Mouse (Mus musculus) liver, embryonic 12.5 days (tissue): Measurements from ENCODE around the gene Prr29. TPM values are rescaled to one million over a fixed set of nuclear protein-coding genes. Genes with fewer than 3 reads are reported as not detected.

Experiments used
- ATAC-seq: fragments of 200-750 bp; cut with Nextera tagmentation; 2 replicates; pipeline ENCODE4 v1.8.0; 2017; ENCODE audit warnings: moderate number of reproducible peaks, mild to moderate bottlenecking, moderate library complexity
- H3K27ac ChIP-seq: fragments of 300-500 bp; sonication (generic); 2 replicates; pipeline ENCODE4 v1.5.1; 2016; ENCODE audit warnings: mild to moderate bottlenecking
- H3K27me3 ChIP-seq: fragments of 300-500 bp; sonication (generic); replicated peaks from 2 replicates; pipeline ENCODE4 v1.6.1; 2016; ENCODE audit warnings: mild to moderate bottlenecking, moderate library complexity
- H3K36me3 ChIP-seq: fragments of 300-500 bp; sonication (generic); 2 replicates; pipeline ENCODE4 v1.6.1; 2016; ENCODE audit warnings: mild to moderate bottlenecking, moderate library complexity
- H3K4me1 ChIP-seq: fragments of 300-500 bp; sonication (generic); 2 replicates; pipeline ENCODE4 v1.6.1; 2016
- H3K4me2 ChIP-seq: fragments of 300-500 bp; sonication (generic); 2 replicates; pipeline ENCODE4 v1.6.1; 2016; ENCODE audit warnings: mild to moderate bottlenecking, moderate library complexity
- H3K4me3 ChIP-seq: fragments of 300-500 bp; sonication (generic); 2 replicates; pipeline ENCODE4 v1.5.1; 2016; ENCODE audit warnings: mild to moderate bottlenecking, moderate library complexity
- H3K9ac ChIP-seq: fragments of 300-500 bp; sonication (generic); 2 replicates; pipeline ENCODE4 v1.6.1; 2016; ENCODE audit warnings: mild to moderate bottlenecking, moderate library complexity
- H3K9me3 ChIP-seq: fragments of 300-500 bp; sonication (generic); replicated peaks from 2 replicates; pipeline ENCODE4 v1.6.1; 2016; ENCODE audit warnings: mild to moderate bottlenecking, moderate library complexity
- WGBS: fragments of 180-500 bp; shearing (Covaris S2); methylation state at CpG from one replicate; pipeline ENCODE4 v1.1.7; 2016; ENCODE audit not compliant: insufficient replicate concordance; 5-methylcytosine and 5-hydroxymethylcytosine counted together
- polyA plus RNA-seq: library from polyadenylated mRNA; unstranded; fragments of >200 nt; fragmentation: Nextera tagmentation; extraction: Ambion mirVana; gene quantifications from 2 replicates; pipeline ENCODE4 v1.2.1, GENCODE M21; 2016

The Prr29 gene
- polyA plus RNA-seq, result not detected in 2 replicates

DNA sequence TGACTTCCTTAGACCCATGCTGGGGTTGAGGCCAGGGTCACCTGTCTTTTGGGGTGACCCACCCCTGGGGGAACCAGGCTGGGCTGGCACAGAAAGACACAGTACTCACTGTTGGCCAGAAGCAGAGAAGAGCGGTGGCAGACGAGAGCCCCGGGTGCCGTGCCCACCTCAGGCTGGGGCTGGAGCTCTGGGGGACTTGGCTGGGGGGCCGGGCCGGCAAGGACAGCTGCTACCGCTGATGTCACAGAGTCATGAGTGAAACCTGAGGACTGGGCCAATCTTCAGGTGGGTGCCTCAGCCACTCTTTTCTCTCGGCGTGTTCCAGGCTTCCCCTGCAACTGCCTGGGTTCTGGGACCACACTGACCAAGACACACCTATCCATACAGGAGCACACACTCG, at the start of gene Prr29:
Gene Prr29 (plus strand): TSS at position 107 of the 400 bp plus-strand sequence.
- Histone ChIP-seq H3K9me3 (no peaks in the 10 kb centered on the region), H3K4me2 (no peak within 1 kb of the TSS; the same call in 1 of the 2 replicates), H3K4me3 (no peak within 1 kb of the TSS), H3K4me1 (peaks cover 11% of the 10 kb centered on the region), H3K9ac (no peak within 1 kb of the TSS), H3K36me3 (no peaks in the 10 kb centered on the region), H3K27me3 (peaks cover 18% of the 10 kb centered on the region), H3K27ac (no peak within 1 kb of the TSS)
- 49% methylated on average over 10 of the region's 10 CpGs for WGBS
- ATAC-seq, result no peak

DNA sequence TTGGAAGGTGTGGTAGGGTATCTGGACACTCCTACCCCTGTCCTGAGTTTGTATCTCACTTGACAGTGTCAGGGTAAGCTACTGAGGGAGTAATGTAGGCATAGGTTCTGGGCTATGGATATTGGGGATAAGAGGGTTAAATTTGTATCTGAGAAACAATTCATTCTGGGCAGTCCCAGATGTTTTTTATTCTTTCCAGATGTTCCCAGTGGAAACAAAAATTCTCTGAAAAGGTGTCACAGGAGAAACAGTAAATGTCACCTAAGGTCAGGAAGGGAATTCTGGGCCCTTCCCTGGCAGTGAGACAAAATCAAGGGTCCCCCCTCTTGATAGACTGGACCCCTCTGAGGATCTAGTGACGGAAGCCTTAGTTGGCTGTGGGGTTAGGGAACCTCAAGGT, 48.9 kb upstream of the Prr29 start:
- 61% methylated on average over 1 of the region's 1 CpGs for WGBS
- H3K9ac ChIP-seq, result no peak overlapping the region

DNA sequence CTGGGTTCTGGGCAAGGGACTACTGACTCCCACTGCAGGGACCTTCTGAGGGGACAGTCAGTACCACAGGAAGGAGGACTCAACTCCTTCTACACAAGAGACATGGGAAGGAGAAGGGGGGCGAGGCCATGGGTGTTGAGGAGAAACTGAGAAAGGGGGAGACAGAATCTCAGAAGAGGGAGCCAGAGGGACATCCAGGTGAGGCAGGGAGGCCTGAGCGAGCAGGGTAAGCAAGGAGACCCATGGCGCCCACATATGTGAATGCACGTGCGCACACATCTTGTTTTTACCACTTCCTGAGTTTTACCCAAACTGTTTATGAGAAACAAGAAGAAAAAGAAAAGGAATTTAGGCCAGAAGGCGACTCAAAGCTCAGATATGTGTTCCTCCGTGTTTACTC, 47.5 kb upstream of the Prr29 start:
- H3K36me3 ChIP-seq, result no peaks in the 10 kb centered on the region
- H3K27me3 ChIP-seq, result no peaks in the 10 kb centered on the region
- WGBS, result 65% methylated on average over 7 of the region's 7 CpGs
- no peak overlapping the region for H3K27ac ChIP-seq
- H3K4me2 ChIP-seq, result no peak overlapping the region
- ATAC-seq, result no peak
- no peaks in the 10 kb centered on the region for H3K9me3 ChIP-seq
- peaks cover 15% of the 10 kb centered on the region for H3K4me1 ChIP-seq
- no peak overlapping the region for H3K9ac ChIP-seq
- no peak overlapping the region for H3K4me3 ChIP-seq

More for the DNA sequence above, 48.9 kb upstream of the Prr29 start:
- Histone ChIP-seq H3K9me3 (no peaks in the 10 kb centered on the region), H3K4me2 (no peak overlapping the region), H3K27me3 (0 out of 2 replicates have a peak, but pooled peaks cover 4% of the 10 kb centered on the region), H3K4me3 (no peak overlapping the region), H3K36me3 (no peaks in the 10 kb centered on the region), H3K4me1 (peaks cover 15% of the 10 kb centered on the region), H3K27ac (no peak overlapping the region)
- no peak for ATAC-seq

DNA sequence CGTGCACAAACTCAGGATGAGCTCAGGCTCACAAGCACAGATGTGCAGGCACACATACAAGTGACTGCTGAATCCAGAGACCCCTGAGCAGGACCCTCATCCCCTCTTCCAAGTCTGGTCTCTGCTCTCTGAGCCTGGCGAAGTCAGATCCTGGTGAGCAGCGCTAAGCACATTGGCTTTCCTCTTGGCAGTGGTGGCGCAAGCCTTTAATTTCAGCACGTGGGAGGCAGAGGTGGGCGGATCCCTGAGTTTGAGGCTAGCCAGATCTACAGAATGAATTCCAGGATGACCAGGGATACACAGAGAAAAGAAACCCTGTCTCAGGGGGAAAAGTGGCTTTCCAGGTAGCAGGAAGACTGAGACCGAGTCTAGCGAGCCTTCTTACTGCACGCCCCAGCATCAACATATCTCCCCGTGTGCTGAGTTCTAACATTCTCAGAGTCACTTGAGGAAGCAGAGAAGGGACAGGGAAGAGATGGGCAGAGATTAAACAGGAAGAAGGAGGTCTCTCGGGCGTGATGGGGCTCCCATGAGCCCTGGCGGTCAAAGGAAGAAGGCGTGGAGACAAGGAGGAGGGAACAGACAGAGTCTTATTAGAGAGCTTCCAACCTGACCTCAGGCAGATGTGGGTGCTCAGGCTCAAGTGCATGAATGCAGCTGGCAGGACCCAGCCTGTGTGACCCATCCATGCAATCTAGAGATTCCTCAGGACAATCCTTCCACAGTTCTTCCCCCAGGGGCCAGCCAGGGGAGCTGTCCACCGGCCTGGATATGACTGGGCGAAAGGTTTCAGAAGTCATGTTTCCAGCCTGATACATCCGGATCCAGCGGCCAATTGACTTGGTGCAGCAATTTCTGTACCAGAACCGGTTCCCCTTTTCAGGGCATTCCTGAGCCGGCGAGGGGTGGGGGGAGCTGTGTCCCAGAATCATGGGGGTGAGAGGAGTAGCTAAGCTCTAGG, 46.6 kb upstream of the Prr29 start:
- H3K4me2 ChIP-seq, result no peak overlapping the region
- ATAC-seq, result no peak
- H3K4me3 ChIP-seq, result no peak overlapping the region
- WGBS, result 48% methylated on average over 21 of the region's 21 CpGs
- no peak overlapping the region for H3K9ac ChIP-seq
- H3K36me3 ChIP-seq, result no peaks in the 10 kb centered on the region
- no peaks in the 10 kb centered on the region for H3K27me3 ChIP-seq
- H3K27ac ChIP-seq, result no peak overlapping the region
- no peaks in the 10 kb centered on the region for H3K9me3 ChIP-seq
- H3K4me1 ChIP-seq, result peaks cover 13% of the 10 kb centered on the region

DNA sequence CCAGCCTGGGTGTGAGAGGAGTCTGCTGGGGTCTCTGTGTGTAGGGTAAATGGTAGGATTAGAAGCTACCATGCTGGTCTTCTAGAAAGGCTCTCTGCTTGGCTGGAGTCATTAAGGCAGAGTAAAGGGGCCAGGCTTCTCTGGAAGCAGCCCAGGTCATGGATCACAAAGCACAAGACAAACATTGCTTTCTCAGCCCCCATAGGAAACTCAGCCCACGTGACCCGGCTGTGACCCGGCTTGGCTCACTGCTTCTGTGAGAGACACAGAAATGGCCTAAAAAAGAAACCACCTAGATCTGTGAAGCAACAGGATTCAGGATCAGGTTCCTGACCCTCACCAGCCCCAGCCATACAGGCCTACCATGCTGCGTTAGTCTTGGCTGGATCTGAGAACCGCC, 40.4 kb upstream of the Prr29 start:
- 70% methylated on average over 5 of the region's 5 CpGs for WGBS
- H3K9me3 ChIP-seq, result no peaks in the 10 kb centered on the region
- H3K36me3 ChIP-seq, result no peaks in the 10 kb centered on the region
- H3K4me3 ChIP-seq, result no peak overlapping the region
- H3K27ac ChIP-seq, result no peak overlapping the region
- H3K9ac ChIP-seq, result no peak overlapping the region
- H3K4me2 ChIP-seq, result no peak overlapping the region
- peaks cover 11% of the 10 kb centered on the region for H3K4me1 ChIP-seq
- peaks cover 7% of the 10 kb centered on the region for H3K27me3 ChIP-seq
- ATAC-seq, result no peak

DNA sequence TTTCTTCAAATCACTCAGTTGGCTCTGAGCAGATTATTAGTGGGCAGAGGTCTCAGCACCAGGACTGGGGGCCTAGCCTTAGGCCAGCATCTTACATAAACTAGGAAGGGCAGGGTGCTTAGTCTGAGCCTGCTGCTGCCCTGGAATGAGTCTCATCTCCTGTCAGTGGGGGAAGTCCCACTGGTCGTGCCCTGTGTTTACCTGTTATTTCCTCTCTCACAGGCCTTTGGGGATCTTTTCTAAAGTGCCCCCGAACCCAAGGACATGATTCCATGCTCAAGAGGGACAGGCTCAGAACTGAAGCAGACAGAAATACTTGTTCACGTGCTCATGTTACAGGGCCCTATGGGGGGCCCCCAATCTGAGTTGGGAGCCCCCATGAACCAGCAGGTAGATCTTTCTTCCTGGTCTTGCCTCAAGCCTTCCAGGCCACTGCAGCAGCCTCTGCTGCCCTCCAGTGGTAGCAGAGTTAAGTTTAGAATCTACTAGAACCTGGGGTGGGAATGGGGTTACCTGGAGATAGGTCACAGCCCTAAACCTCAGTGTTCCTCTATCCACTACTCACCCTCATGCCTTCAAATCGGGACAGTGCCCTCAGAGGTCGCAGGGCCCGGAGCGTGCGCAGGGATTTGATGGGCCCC, 39.6 kb upstream of the Prr29 start:
- Histone ChIP-seq H3K4me1 (peaks cover 11% of the 10 kb centered on the region), H3K9ac (no peak overlapping the region), H3K36me3 (no peaks in the 10 kb centered on the region), H3K9me3 (no peaks in the 10 kb centered on the region), H3K4me2 (no peak overlapping the region), H3K27me3 (peaks cover 7% of the 10 kb centered on the region), H3K27ac (no peak overlapping the region), H3K4me3 (no peak overlapping the region)
- WGBS, result 56% methylated on average over 8 of the region's 8 CpGs
- no peak for ATAC-seq

DNA sequence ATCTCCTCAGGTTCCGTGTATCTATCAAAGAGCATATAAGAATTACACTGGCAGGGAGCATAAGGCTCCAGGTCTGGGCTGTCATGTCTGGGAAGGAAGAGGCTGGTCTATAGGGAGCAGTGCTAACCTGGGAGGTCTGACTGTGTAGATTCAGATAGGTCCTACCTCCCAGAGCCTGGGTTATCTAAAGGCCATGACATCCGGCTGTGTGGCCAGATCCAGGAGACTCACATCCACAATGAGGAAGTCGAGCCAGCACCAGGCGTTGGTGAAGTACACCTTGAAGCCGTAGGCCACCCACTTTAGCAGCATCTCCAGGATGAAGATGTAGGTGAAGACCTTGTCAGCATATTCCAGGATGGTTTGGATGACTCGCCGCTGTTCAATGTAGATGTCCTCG, 38.8 kb upstream of the Prr29 start:
- no peaks in the 10 kb centered on the region for H3K36me3 ChIP-seq
- 40% methylated on average over 8 of the region's 8 CpGs for WGBS
- peaks cover 7% of the 10 kb centered on the region for H3K27me3 ChIP-seq
- H3K4me2 ChIP-seq, result no peak overlapping the region
- H3K4me1 ChIP-seq, result peaks cover 11% of the 10 kb centered on the region
- H3K4me3 ChIP-seq, result no peak overlapping the region
- H3K9ac ChIP-seq, result no peak overlapping the region
- no peaks in the 10 kb centered on the region for H3K9me3 ChIP-seq
- H3K27ac ChIP-seq, result no peak overlapping the region
- ATAC-seq, result no peak

DNA sequence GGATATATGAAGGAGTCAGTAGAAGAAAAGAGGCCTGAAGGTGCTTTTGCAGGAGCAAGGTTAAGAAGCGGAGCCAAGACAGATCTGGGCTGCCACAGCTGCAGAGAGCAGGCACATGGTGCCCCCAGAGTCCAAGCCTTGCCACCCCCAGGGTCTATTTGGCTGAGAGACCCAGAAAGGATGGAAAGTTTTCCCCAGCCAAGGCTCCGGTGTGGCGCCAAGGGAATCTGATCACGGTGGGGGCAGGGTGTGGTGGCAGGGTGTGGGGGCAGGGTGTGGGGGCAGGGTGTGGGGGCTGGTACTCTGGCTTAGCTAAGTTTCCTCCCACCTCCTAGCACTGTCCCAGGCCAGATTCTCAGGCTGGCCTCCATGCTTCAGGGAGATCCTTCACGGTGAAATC, 36.8 kb upstream of the Prr29 start:
- H3K4me3 ChIP-seq, result no peak overlapping the region
- H3K9ac ChIP-seq, result no peak overlapping the region
- no peak overlapping the region for H3K27ac ChIP-seq
- H3K36me3 ChIP-seq, result no peaks in the 10 kb centered on the region
- no peak for ATAC-seq
- H3K4me1 ChIP-seq, result peaks cover 11% of the 10 kb centered on the region
- peaks cover 7% of the 10 kb centered on the region for H3K27me3 ChIP-seq
- 44% methylated on average over 5 of the region's 5 CpGs for WGBS
- H3K4me2 ChIP-seq, result no peak overlapping the region
- H3K9me3 ChIP-seq, result no peaks in the 10 kb centered on the region

DNA sequence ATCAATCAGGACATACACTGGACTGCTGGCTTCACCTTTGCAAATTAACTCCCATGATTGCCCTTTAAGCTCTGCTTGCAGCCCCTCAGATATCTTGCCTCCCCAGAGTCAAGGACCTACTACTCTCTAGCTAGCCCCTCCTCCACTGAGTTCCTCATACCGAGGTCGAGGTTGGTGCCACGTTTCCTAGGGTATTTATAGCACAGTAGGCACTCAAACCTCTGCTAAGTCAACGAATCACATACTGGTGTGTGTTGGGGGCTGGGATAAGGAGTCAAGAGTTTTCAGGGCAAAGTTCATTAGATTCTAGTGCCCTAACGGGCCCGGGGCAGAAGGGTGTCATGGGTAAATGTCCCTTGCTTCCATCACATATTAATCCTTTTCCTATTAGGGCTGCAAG, 36.1 kb upstream of the Prr29 start:
- no peaks in the 10 kb centered on the region for H3K9me3 ChIP-seq
- no peak overlapping the region for H3K9ac ChIP-seq
- H3K27ac ChIP-seq, result no peak overlapping the region
- no peak overlapping the region for H3K4me3 ChIP-seq
- H3K4me1 ChIP-seq, result peaks cover 11% of the 10 kb centered on the region
- ATAC-seq, result no peak
- H3K27me3 ChIP-seq, result peaks cover 7% of the 10 kb centered on the region
- WGBS, result 18% methylated on average over 6 of the region's 6 CpGs
- H3K4me2 ChIP-seq, result no peak overlapping the region
- no peaks in the 10 kb centered on the region for H3K36me3 ChIP-seq

DNA sequence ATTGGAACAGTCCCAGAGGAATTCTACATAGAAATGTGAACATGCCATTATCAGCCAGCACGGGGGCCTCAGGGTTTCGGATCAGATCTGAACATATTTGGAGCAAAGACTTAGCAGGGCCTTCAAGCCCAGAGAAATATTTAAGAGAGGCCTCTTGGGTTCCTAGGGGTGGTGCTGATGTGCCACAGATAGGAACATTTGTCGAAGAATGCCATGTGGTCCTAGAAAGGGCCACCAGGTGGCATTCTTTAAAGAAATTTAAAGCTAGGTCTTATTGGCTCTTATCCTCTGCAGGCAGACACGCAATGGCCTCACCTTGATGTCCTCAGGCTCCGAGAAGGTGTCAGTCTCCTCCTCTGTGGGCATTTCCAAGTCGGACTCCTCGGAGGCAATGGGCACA, 35.6 kb upstream of the Prr29 start:
- no peak overlapping the region for H3K27ac ChIP-seq
- no peak overlapping the region for H3K4me3 ChIP-seq
- peaks cover 7% of the 10 kb centered on the region for H3K27me3 ChIP-seq
- H3K36me3 ChIP-seq, result no peaks in the 10 kb centered on the region
- no peak overlapping the region for H3K4me2 ChIP-seq
- peaks cover 11% of the 10 kb centered on the region for H3K4me1 ChIP-seq
- no peak for ATAC-seq
- no peak overlapping the region for H3K9ac ChIP-seq
- WGBS, result 44% methylated on average over 7 of the region's 7 CpGs
- H3K9me3 ChIP-seq, result no peaks in the 10 kb centered on the region

DNA sequence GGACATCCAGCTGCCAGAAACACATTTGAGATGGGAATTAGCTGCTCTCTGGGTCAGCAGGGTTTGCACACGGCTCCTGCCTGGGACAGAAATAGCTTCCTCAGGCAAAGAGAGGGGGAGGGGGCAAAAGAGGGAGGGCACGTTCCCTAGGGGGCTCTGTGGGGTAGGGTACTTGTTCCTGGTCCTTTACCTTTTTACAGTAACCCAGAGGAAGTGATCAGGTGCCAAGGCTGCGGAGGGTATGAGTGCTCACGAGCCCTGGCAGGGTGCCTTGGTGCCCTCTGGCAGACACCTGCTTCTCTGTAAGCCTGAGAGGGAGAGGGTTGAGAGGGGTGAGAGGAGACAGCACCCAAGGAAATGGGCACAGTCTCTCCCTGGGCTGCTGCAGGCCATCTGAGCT, 32.8 kb upstream of the Prr29 start:
- Histone ChIP-seq H3K27me3 (peaks cover 4% of the 10 kb centered on the region), H3K36me3 (no peaks in the 10 kb centered on the region), H3K4me2 (no peak overlapping the region), H3K4me1 (peaks cover 11% of the 10 kb centered on the region), H3K27ac (no peak overlapping the region), H3K9me3 (no peaks in the 10 kb centered on the region), H3K9ac (no peak overlapping the region), H3K4me3 (no peak overlapping the region)
- no peak for ATAC-seq
- WGBS, result 46% methylated on average over 4 of the region's 4 CpGs

DNA sequence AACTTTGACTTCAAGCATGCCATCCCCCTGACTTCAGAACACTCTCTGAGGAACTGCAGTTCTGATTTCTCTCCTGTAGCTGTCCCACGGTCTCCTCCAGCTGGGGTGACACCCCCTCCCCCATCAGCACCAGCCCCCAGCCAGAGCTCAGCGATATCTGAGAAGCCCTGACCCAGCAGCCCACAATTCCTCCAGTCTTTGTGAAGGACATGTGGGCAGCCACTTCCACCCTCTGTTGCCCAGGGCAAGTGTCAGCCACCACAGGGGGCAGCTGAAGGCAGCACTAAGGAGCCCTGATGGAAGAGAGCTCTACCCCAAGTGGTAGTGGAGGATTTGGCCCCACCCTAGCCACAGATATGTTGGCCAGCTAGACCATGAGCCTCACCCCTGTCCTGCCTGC, 31.2 kb upstream of the Prr29 start:
- Histone ChIP-seq H3K36me3 (no peaks in the 10 kb centered on the region), H3K4me3 (no peak overlapping the region), H3K4me1 (peaks cover 5% of the 10 kb centered on the region), H3K4me2 (no peak overlapping the region), H3K27ac (no peak overlapping the region), H3K9me3 (no peaks in the 10 kb centered on the region), H3K9ac (no peak overlapping the region), H3K27me3 (peaks cover 9% of the 10 kb centered on the region; the same call in 1 of the 2 replicates)
- ATAC-seq, result 0 out of 2 replicates have a peak, but pooled peaks have one; percentile 12
- 13% methylated on average over 2 of the region's 2 CpGs for WGBS
